Mouse (Mus musculus): Measurements from ENCODE around the gene Gm42688. TPM values are rescaled to one million over a fixed set of nuclear protein-coding genes. Genes with fewer than 3 reads are reported as not detected.

Gm42688 gene
- 4.1 and 4.9 TPM in 2 replicates for polyA plus RNA-seq (2015; fragmentation: Nextera tagmentation; extraction: Ambion mirVana)

DNA sequence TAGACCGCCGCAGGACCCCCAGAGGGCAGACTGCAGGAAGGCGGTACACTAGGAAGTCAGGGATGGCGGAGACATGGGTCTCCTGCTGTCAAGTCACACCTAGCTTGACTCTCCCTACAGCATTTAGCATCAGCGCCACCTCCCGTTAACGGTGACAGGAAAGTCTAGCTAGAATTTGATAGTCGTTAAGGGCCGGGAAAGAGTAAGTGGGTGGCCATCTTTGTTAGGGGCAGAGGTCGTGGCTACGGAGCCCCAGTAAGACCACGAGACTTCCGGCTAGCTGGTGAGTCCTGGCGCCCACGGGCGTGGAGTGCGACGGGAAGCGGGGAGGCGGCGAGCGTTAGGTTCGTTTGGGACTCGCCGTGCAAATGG, at the start of gene Gm42688, which contains the start of gene Ccdc142:
Gene Gm42688 (plus strand): TSS at position 302 of the 372 bp plus-strand sequence.
Gene Ccdc142 (plus strand): TSS at position 286 of the 372 bp plus-strand sequence.
- H3K36me3 ChIP-seq (ENCODE audit: control insufficient read depth, insufficient read depth): no peaks in the 10 kb centered on the region
- ATAC-seq: peak; percentile 77
- peaks cover 7% of the 10 kb centered on the region for H3K27me3 ChIP-seq (replicated peaks; ENCODE audit: control insufficient read depth, insufficient read depth, low read length)
- peak within 1 kb of the TSS; percentile 80 for H3K27ac ChIP-seq (ENCODE audit: low read length)
- no peaks in the 10 kb centered on the region for H3K9me3 ChIP-seq (ENCODE audit: control insufficient read depth, low read length)
- H3K9ac ChIP-seq (replicated peaks; ENCODE audit: low read depth, low read length): peak within 1 kb of the TSS; percentile 85
- peaks cover 16% of the 10 kb centered on the region for H3K4me1 ChIP-seq (replicated peaks; ENCODE audit: control insufficient read depth, insufficient read depth, low read length)
- peak within 1 kb of the TSS; percentile 75 for H3K4me3 ChIP-seq (replicated peaks; ENCODE audit: low read length)
- 1% methylated on average over 25 of the region's 25 CpGs for WGBS
- peak within 1 kb of the TSS; percentile 98 for H3K4me2 ChIP-seq (ENCODE audit: low read length)

DNA sequence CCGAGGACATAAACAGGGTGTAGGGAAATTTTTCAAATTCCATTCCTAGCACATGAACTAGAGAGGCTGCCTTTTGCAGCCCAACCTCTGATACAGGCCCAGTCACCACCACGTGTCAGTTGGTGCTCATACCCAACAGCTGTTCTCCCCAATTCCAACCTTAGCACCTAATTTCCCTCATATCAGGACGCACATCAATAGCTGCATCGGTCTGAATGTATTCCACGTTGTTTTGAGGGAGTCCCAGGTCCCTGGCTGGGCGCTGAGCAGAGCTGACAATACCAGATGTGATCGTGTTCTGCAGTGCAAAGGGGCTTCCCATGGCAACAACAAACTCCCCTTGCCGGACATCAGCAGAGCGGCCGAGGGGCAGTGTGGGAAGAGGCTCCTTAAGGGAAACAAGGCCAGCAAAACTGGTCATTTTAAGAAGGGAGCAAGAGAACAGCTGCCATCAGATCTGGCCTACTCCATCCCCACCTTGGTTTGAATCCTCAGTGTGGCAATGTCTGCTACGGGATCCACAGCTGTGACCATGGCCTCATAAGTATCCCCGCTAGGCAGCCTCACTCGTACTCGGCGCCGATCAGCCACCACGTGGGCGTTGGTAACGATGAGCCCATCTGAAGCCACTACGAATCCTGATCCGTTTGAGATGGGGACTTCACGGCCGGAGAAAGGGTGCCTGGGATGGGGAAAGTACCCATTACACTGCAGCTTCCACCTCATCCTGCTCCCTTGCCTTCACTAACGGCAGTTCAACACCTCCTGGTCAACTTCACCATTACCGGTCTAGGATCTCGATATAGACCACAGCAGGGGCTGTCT, 48.1 kb upstream of the Gm42688 start:
- ATAC-seq: no peak
- 3% methylated on average over 26 of the region's 26 CpGs for WGBS
- Histone ChIP-seq H3K9ac (replicated peaks; ENCODE audit: low read depth, low read length) (peak overlapping the region; percentile 94), H3K4me1 (replicated peaks; ENCODE audit: control insufficient read depth, insufficient read depth, low read length) (peaks cover 24% of the 10 kb centered on the region), H3K4me3 (replicated peaks; ENCODE audit: low read length) (peak overlapping the region; percentile 98), H3K36me3 (ENCODE audit: control insufficient read depth, insufficient read depth) (peaks cover 6% of the 10 kb centered on the region; the same call in 1 of the 2 replicates), H3K27me3 (replicated peaks; ENCODE audit: control insufficient read depth, insufficient read depth, low read length) (no peaks in the 10 kb centered on the region), H3K27ac (ENCODE audit: low read length) (peak overlapping the region; percentile 88), H3K9me3 (ENCODE audit: control insufficient read depth, low read length) (no peaks in the 10 kb centered on the region), H3K4me2 (ENCODE audit: low read length) (peak overlapping the region; percentile 91)

DNA sequence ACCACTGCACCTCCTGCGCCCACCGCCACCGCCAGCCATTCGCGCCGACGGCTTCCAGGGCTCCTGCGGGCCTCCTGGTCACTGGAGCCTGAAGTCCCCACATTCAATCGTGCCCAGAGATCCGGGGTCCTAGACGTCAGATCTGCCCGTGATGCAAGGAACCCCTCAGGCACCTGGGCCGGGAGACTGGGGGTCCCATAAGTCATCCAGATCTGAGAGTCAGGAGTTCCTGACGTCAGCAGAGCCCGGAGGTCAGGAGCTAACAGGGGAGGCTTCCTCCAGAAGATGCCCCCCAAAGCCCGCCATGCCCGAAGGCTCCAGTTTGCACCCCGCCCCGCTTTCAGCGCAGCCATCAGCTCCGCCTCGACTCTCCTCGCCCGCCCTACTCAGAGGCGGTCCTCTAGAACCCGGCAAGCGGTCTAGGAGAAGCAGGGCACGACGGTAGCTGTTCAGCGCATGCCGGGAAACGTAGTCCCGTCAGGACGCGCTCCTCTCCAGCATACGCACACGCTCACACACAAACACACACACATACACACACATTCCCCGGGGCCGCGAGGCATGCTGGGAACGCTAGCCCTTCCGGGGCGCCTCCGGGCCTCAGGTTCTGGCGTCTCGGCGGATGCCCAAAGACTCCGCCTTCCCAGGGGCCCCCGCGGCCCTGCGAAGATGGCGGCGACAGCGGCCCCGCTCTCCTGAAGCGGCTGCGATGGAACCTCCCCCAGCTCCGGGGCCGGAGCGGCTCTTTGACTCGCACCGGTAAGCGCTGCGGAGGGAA, 47.2 kb upstream of the Gm42688 start, which contains the start of gene Aup1:
Gene Aup1 (plus strand): TSS at position 448 of the 778 bp plus-strand sequence.
- peak within 1 kb of the TSS; percentile 91 for H3K4me2 ChIP-seq (ENCODE audit: low read length)
- H3K27ac ChIP-seq (ENCODE audit: low read length): peak within 1 kb of the TSS; percentile 88
- H3K27me3 ChIP-seq (replicated peaks; ENCODE audit: control insufficient read depth, insufficient read depth, low read length): no peaks in the 10 kb centered on the region
- no peaks in the 10 kb centered on the region for H3K9me3 ChIP-seq (ENCODE audit: control insufficient read depth, low read length)
- H3K4me1 ChIP-seq (replicated peaks; ENCODE audit: control insufficient read depth, insufficient read depth, low read length): peaks cover 24% of the 10 kb centered on the region
- H3K9ac ChIP-seq (replicated peaks; ENCODE audit: low read depth, low read length): peak within 1 kb of the TSS; percentile 94
- H3K36me3 ChIP-seq (ENCODE audit: control insufficient read depth, insufficient read depth): peaks cover 6% of the 10 kb centered on the region; the same call in 1 of the 2 replicates
- under 1% methylated on average over 59 of the region's 64 CpGs for WGBS
- ATAC-seq: peak; percentile 99
- peak within 1 kb of the TSS; percentile 98 for H3K4me3 ChIP-seq (replicated peaks; ENCODE audit: low read length)

DNA sequence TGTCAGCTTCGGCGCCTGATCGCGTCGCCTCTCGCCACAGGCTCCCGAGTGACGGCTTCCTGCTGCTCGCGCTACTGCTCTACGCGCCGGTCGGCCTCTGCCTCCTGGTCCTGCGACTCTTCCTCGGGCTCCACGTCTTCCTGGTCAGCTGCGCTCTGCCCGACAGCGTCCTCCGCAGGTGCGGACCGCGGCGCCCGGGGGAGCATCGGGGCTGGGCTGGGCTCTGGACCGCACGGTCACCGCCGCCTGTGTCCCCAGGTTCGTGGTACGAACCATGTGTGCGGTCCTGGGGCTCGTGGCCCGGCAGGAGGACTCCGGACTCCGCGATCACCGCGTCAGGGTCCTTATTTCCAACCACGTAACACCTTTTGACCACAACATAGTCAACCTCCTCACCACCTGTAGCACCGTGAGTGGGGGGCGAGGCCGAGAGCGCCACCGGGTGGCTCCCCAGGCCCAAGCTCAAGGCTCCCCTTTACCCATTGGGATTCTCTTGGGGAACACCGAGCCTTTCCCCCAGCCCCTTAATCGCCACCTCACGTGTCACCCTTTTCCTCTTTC, 46.5 kb upstream of the Gm42688 start, which contains the start of gene Htra2:
Gene Htra2 (minus strand): TSS at position 403 of the 561 bp plus-strand sequence.
- Histone ChIP-seq H3K9me3 (ENCODE audit: control insufficient read depth, low read length) (no peaks in the 10 kb centered on the region), H3K4me1 (replicated peaks; ENCODE audit: control insufficient read depth, insufficient read depth, low read length) (peaks cover 24% of the 10 kb centered on the region), H3K4me2 (ENCODE audit: low read length) (peak within 1 kb of the TSS; percentile 91), H3K9ac (replicated peaks; ENCODE audit: low read depth, low read length) (peak within 1 kb of the TSS; percentile 94), H3K27me3 (replicated peaks; ENCODE audit: control insufficient read depth, insufficient read depth, low read length) (0 out of 2 replicates have a peak, but pooled peaks cover under 1% of the 10 kb centered on the region), H3K27ac (ENCODE audit: low read length) (peak within 1 kb of the TSS; percentile 88), H3K4me3 (replicated peaks; ENCODE audit: low read length) (peak within 1 kb of the TSS; percentile 98), H3K36me3 (ENCODE audit: control insufficient read depth, insufficient read depth) (peaks cover 6% of the 10 kb centered on the region; the same call in 1 of the 2 replicates)
- ATAC-seq: peak; percentile 26
- under 1% methylated on average over 50 of the region's 50 CpGs for WGBS

DNA sequence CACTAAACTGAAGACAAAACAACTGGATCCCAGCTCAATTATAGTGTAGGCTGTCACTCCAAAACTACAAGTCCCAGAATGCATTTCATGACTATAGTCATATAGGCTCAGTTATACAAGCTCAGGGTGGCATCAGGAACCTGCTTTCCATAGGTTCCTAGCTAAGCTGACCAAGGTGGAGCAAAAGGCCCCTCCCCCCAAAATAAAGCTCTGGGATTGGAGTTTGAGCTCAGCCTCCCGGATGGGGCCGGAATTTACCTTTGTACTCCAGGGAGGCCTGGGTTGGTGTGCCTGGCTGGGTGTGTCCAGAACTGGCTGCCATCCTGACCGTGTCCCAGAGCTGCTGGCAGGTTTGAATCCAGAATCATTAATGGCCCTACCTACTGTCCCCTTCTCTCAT, 43.6 kb upstream of the Gm42688 start, which contains the start of gene Dqx1:
Gene Dqx1 (plus strand): TSS at position 55 of the 400 bp plus-strand sequence.
- WGBS: 58% methylated on average over 3 of the region's 3 CpGs
- Histone ChIP-seq H3K9me3 (ENCODE audit: control insufficient read depth, low read length) (no peaks in the 10 kb centered on the region), H3K36me3 (ENCODE audit: control insufficient read depth, insufficient read depth) (no peaks in the 10 kb centered on the region), H3K27ac (ENCODE audit: low read length) (no peak within 1 kb of the TSS), H3K4me3 (replicated peaks; ENCODE audit: low read length) (no peak within 1 kb of the TSS), H3K9ac (replicated peaks; ENCODE audit: low read depth, low read length) (no peak within 1 kb of the TSS), H3K4me2 (ENCODE audit: low read length) (no peak within 1 kb of the TSS), H3K27me3 (replicated peaks; ENCODE audit: control insufficient read depth, insufficient read depth, low read length) (peaks cover 18% of the 10 kb centered on the region), H3K4me1 (replicated peaks; ENCODE audit: control insufficient read depth, insufficient read depth, low read length) (peaks cover 19% of the 10 kb centered on the region)
- ATAC-seq: no peak

DNA sequence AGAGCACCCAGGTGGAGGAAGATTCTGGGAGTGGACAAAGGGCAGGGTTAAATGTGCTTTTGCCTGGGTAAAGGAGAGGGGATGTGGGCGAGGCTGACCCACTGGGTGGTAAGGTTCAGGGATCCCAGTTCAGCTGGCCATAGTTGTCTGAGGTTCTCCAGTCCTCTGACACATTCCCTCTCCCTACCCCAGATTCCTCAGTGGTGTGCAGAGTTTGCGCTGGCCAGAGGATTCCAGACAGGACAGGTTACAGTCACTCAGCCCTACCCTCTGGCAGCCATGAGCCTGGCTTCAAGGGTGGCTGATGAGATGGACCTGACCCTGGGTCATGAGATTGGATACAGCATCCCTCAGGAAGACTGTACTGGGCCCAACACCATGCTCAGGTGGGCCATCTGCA, 42.7 kb upstream of the Gm42688 start:
- Histone ChIP-seq H3K4me2 (ENCODE audit: low read length) (no peak overlapping the region), H3K4me1 (replicated peaks; ENCODE audit: control insufficient read depth, insufficient read depth, low read length) (peaks cover 10% of the 10 kb centered on the region), H3K9ac (replicated peaks; ENCODE audit: low read depth, low read length) (no peak overlapping the region), H3K9me3 (ENCODE audit: control insufficient read depth, low read length) (no peaks in the 10 kb centered on the region), H3K36me3 (ENCODE audit: control insufficient read depth, insufficient read depth) (no peaks in the 10 kb centered on the region), H3K4me3 (replicated peaks; ENCODE audit: low read length) (no peak overlapping the region), H3K27me3 (replicated peaks; ENCODE audit: control insufficient read depth, insufficient read depth, low read length) (peaks cover 27% of the 10 kb centered on the region), H3K27ac (ENCODE audit: low read length) (no peak overlapping the region)
- ATAC-seq: no peak
- 73% methylated on average over 2 of the region's 2 CpGs for WGBS

DNA sequence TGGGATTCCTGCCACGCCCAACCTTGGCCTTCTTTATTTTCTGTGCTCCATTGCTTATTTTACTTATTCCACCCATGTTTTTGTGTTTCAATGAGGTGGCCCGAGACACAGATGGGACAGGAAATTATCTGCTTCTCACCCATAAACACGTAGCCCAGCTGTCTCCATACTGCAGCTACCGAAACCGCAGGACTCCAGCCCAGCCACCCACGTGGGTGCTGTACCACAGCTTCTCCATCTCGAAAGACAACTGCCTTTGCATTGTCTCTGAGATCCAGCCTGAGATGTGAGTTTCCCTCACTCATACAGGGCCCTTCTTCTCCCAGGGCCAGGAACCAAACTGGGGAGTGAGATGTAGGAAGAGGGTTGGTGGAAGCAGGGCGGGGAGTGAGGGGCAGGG, 35.4 kb upstream of the Gm42688 start:
- Histone ChIP-seq H3K9me3 (ENCODE audit: control insufficient read depth, low read length) (no peaks in the 10 kb centered on the region), H3K9ac (replicated peaks; ENCODE audit: low read depth, low read length) (no peak overlapping the region), H3K4me1 (replicated peaks; ENCODE audit: control insufficient read depth, insufficient read depth, low read length) (peaks cover 14% of the 10 kb centered on the region), H3K4me3 (replicated peaks; ENCODE audit: low read length) (no peak overlapping the region), H3K27me3 (replicated peaks; ENCODE audit: control insufficient read depth, insufficient read depth, low read length) (peaks cover 79% of the 10 kb centered on the region), H3K4me2 (ENCODE audit: low read length) (no peak overlapping the region), H3K36me3 (ENCODE audit: control insufficient read depth, insufficient read depth) (no peaks in the 10 kb centered on the region), H3K27ac (ENCODE audit: low read length) (no peak overlapping the region)
- 29% methylated on average over 8 of the region's 8 CpGs for WGBS
- no peak for ATAC-seq

DNA sequence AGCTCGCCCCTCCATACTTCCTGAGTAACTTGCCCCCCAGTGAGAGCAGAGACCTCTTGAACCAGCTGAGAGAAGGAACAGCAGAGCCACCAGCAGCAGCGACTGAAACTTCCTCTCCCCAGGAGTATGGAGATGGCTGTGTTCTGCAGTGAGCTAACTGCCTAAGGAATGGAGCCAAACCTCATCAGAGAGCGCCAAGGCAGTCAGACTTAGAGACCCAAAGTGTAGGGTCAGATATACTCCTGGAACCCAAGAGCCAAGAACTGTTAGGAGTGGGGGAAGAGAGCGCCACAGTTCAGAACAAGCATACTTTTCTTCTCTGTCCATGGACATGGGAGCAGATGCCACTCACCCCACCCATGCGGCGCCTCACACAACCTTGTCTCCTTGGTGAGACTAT, 35.0 kb upstream of the Gm42688 start:
- ATAC-seq: no peak
- WGBS: 24% methylated on average over 6 of the region's 6 CpGs
- no peak overlapping the region for H3K4me3 ChIP-seq (replicated peaks; ENCODE audit: low read length)

More for the DNA sequence above, 35.0 kb upstream of the Gm42688 start:
- Histone ChIP-seq H3K9ac (replicated peaks; ENCODE audit: low read depth, low read length) (no peak overlapping the region), H3K4me2 (ENCODE audit: low read length) (no peak overlapping the region), H3K4me1 (replicated peaks; ENCODE audit: control insufficient read depth, insufficient read depth, low read length) (peaks cover 18% of the 10 kb centered on the region), H3K27ac (ENCODE audit: low read length) (no peak overlapping the region), H3K27me3 (replicated peaks; ENCODE audit: control insufficient read depth, insufficient read depth, low read length) (peaks cover 82% of the 10 kb centered on the region), H3K36me3 (ENCODE audit: control insufficient read depth, insufficient read depth) (no peaks in the 10 kb centered on the region), H3K9me3 (ENCODE audit: control insufficient read depth, low read length) (no peaks in the 10 kb centered on the region)

Data from forebrain, embryonic 16.5 days (tissue).